21 mouse cellular contexts compared by ENCODE assay signal in genomic region chr6:93981211-93981610, GRCm38 (mm10).
A peak's percentile ranks its signal among the peaks of the same experiment; 100 is the strongest.
DNase-seq lines count a peak whose midpoint lies in the region.
"Had no signal": no experiment of that assay in that cellular context is flagged by ENCODE, and none has a peak within 500 bp of the region (broad histone marks: within the 10 kb centered on the region; RNA-seq: fewer than 3 reads in every experiment).

No protein-coding gene starts in this region.

- H3K36me3 ChIP-seq in heart, embryonic 10.5 days: no peaks in the 10 kb centered on the region
- H3K36me3 ChIP-seq: lung, embryonic 15.5 days; midbrain, embryonic 15.5 days had no signal

- H3K4me1 ChIP-seq in heart, embryonic 10.5 days: peaks cover 38% of the 10 kb centered on the region
- H3K4me1 ChIP-seq: lung, embryonic 15.5 days had no signal

- 0 out of 2 replicates have a peak overlapping the region, but pooled peaks have one; percentile 22 for H3K27ac ChIP-seq in heart, embryonic 10.5 days
- H3K27ac ChIP-seq: forebrain, embryonic 13.5 days; heart, adult 2 months; layer of hippocampus, adult 2 months; liver, embryonic 14.5 days; lung, embryonic 15.5 days; macrophage; midbrain, embryonic 15.5 days had no signal

- no peak overlapping the region for H3K4me3 ChIP-seq in heart, embryonic 10.5 days
- H3K4me3 ChIP-seq: forebrain, embryonic 13.5 days; heart, adult 2 months; layer of hippocampus, adult 2 months; lung, embryonic 15.5 days; midbrain, embryonic 15.5 days had no signal

- intact Hi-C loops in heart, postnatal 10 days (cut with DNase I): no loop called here
- intact Hi-C loops in left cerebral cortex, postnatal 10 days (cut with DNase I): loop anchor here (10.0 kb wide), 1 partner anchor 226 kb away; no protein-coding TSS in a partner anchor

- H3K27me3 ChIP-seq in heart, embryonic 10.5 days (ENCODE audit: insufficient read depth, poor library complexity, severe bottlenecking): no peaks in the 10 kb centered on the region
- H3K27me3 ChIP-seq: forebrain, embryonic 13.5 days; lung, embryonic 15.5 days; midbrain, embryonic 15.5 days had no signal

- peak; percentile 28 for DNase-seq in adrenal gland, adult 2 months
- no peak for DNase-seq in adrenal gland, postnatal 25 days
- DNase-seq in heart, embryonic 10.5 days (ENCODE audit: low spot score): no peak
- no peak for DNase-seq in heart, postnatal 10 days
- DNase-seq in kidney, adult 9 months: peak; percentile 13
- DNase-seq in kidney, postnatal 10 days: no peak
- DNase-seq in brain, adult 2 months (ENCODE audit: low read depth, low spot score): peak; percentile 11
- no peak for DNase-seq in left cerebral cortex, postnatal 10 days (ENCODE audit: extremely low spot score in 1 of 2, low spot score in 2 of 2)
- DNase-seq: cerebellum, adult 9-10 months; gastrocnemius, postnatal 25 days; heart, adult 2 months; kidney, adult 8-10 months; layer of hippocampus, postnatal 36 days; right cerebral cortex, postnatal 14 days; thymus, postnatal 36 days had no signal

- H3K9me3 ChIP-seq in heart, embryonic 10.5 days: no peaks in the 10 kb centered on the region
- H3K9me3 ChIP-seq: forebrain, embryonic 13.5 days; lung, embryonic 15.5 days; midbrain, embryonic 15.5 days had no signal

- 44% methylated on average over 8 of the region's 8 CpGs for WGBS in heart, embryonic 10.5 days

Comparison
In these comparisons a context has a peak if more than half of its experiments do, and no peak if none do; other contexts are left out.
1. DNase-seq: peak in adrenal gland, adult 2 months (single experiment), kidney, adult 9 months (single experiment) and brain, adult 2 months (single experiment); none in adrenal gland, postnatal 25 days (single experiment), heart, embryonic 10.5 days (single experiment), heart, postnatal 10 days (0 of 2), kidney, postnatal 10 days (single experiment) and left cerebral cortex, postnatal 10 days (0 of 2).